Mouse (Mus musculus): ENCODE measurements around the gene Atp5l. TPM values are rescaled to one million over a fixed set of nuclear protein-coding genes. Genes with fewer than 3 reads are reported as not detected.

Atp5l gene
- polyA plus RNA-seq (2015; fragmentation: Nextera tagmentation; extraction: Ambion mirVana): 960 and 1,026 TPM in 2 replicates

GRCm38 (mm10) chr9:44920374-44921122 is at the start of gene Atp5l:
TSS of gene Atp5l (minus strand) at chr9:44920742.

GRCm38 (mm10) chr9:44965126-44965832 is 44.7 kb upstream of the Atp5l start, which contains the start of gene Ube4a:
TSS of gene Ube4a (minus strand) at chr9:44965600.

GRCm38 (mm10) chr9:44881221-44881871 is 39.2 kb downstream of the Atp5l start, which contains the start of gene Kmt2a:
TSS of gene Kmt2a (minus strand) at chr9:44881296.

Other genes starting within 250 kb of the Atp5l start
- not detected in 2 replicates for gene Treh, start 247.5 kb downstream of the Atp5l start, polyA plus RNA-seq (2015; fragmentation: Nextera tagmentation; extraction: Ambion mirVana)
- 22.6 and 23.0 TPM in 2 replicates for gene Phldb1, start 185.5 kb downstream of the Atp5l start, polyA plus RNA-seq (2015; fragmentation: Nextera tagmentation; extraction: Ambion mirVana)
- 114 and 138 TPM in 2 replicates for gene Arcn1, start 152.9 kb downstream of the Atp5l start, polyA plus RNA-seq (2015; fragmentation: Nextera tagmentation; extraction: Ambion mirVana)
- 52.6 and 52.9 TPM in 2 replicates for gene Ift46, start 152.8 kb downstream of the Atp5l start, polyA plus RNA-seq (2015; fragmentation: Nextera tagmentation; extraction: Ambion mirVana)
- 0.83 and 1.4 TPM in 2 replicates for gene Tmem25, start 121.4 kb downstream of the Atp5l start, polyA plus RNA-seq (2015; fragmentation: Nextera tagmentation; extraction: Ambion mirVana)
- 0.82 and 2.0 TPM in 2 replicates for gene Ttc36, start 117.7 kb downstream of the Atp5l start, polyA plus RNA-seq (2015; fragmentation: Nextera tagmentation; extraction: Ambion mirVana)
- 5.4 and 6.0 TPM in 2 replicates for gene Kmt2a, start 39.4 kb downstream of the Atp5l start, polyA plus RNA-seq (2015; fragmentation: Nextera tagmentation; extraction: Ambion mirVana)
- gene Ube4a, start 44.9 kb upstream of the Atp5l start, polyA plus RNA-seq (2015; fragmentation: Nextera tagmentation; extraction: Ambion mirVana): 14.1 and 14.8 TPM in 2 replicates
- not detected in 2 replicates for gene Cd3g, start 59.7 kb upstream of the Atp5l start, polyA plus RNA-seq (2015; fragmentation: Nextera tagmentation; extraction: Ambion mirVana)
- not detected in 2 replicates for gene Cd3d, start 61.0 kb upstream of the Atp5l start, polyA plus RNA-seq (2015; fragmentation: Nextera tagmentation; extraction: Ambion mirVana)
- not detected in 2 replicates for gene Cd3e, start 88.9 kb upstream of the Atp5l start, polyA plus RNA-seq (2015; fragmentation: Nextera tagmentation; extraction: Ambion mirVana)
- 28.8 and 36.6 TPM in 2 replicates for gene Mpzl2, start 119.1 kb upstream of the Atp5l start, polyA plus RNA-seq (2015; fragmentation: Nextera tagmentation; extraction: Ambion mirVana)
- 17.3 and 22.1 TPM in 2 replicates for gene Mpzl3, start 134.4 kb upstream of the Atp5l start, polyA plus RNA-seq (2015; fragmentation: Nextera tagmentation; extraction: Ambion mirVana)
- gene Jaml, start 158.4 kb upstream of the Atp5l start, polyA plus RNA-seq (2015; fragmentation: Nextera tagmentation; extraction: Ambion mirVana): 0.10 and 0.18 TPM in 2 replicates
- 0.29 and 0.36 TPM in 2 replicates for gene Scn2b, start 197.0 kb upstream of the Atp5l start, polyA plus RNA-seq (2015; fragmentation: Nextera tagmentation; extraction: Ambion mirVana)
- gene Scn4b, start 217.7 kb upstream of the Atp5l start, polyA plus RNA-seq (2015; fragmentation: Nextera tagmentation; extraction: Ambion mirVana): 0.04 and 0.05 TPM in 2 replicates